ENCODE assay signal across 16 mouse cellular contexts in the genomic region with DNA sequence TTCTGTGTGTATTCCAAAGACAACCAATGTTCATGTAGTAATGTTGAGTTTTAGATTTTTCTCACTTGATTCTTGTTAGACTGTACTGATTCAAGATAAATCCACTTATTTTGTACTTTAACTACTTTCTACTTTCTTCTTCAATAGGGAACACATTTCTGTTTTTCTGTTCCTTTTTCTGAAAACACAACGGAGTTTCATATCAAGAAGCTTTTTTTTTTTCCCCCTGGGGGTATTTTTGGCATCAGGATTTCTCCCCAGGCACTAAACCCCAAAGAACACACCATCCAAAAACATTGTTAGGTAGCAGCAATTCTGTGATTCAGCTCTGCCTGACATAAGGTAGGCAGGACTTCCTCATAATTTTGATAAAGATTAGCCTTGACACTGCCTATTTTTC.
A peak's percentile ranks its signal among the peaks of the same experiment; 100 is the strongest.
DNase-seq lines count a peak whose midpoint lies in the region; TF ChIP-seq lines count a peak whose summit lies in the region.
"Had no signal": no experiment of that assay in that cellular context is flagged by ENCODE, and none has a peak within 500 bp of the region (broad histone marks: within the 10 kb centered on the region; RNA-seq: fewer than 3 reads in every experiment).

No protein-coding gene starts in this region.

- H3K27ac ChIP-seq in CH12.LX (ENCODE audit: insufficient read depth, low read depth): no peak overlapping the region

- H3K36me3 ChIP-seq in CH12.LX (replicated peaks in 1 of 2; ENCODE audit: control insufficient read depth in 1 of 2, insufficient read depth in 1 of 2, low read length in 1 of 2): no peaks in the 10 kb centered on the region
- H3K36me3 ChIP-seq: G1E had no signal

- H3K27me3 ChIP-seq in CH12.LX (replicated peaks): no peaks in the 10 kb centered on the region
- H3K27me3 ChIP-seq: Patski had no signal

- H3K79me2 ChIP-seq in CH12.LX (replicated peaks; ENCODE audit: control insufficient read depth, extremely low read depth, insufficient read depth, poor library complexity, severe bottlenecking): no peaks in the 10 kb centered on the region

- no peak overlapping the region for H3K4me3 ChIP-seq in CH12.LX (replicated peaks in 1 of 3; ENCODE audit: low read depth in 2 of 3, low read length in 2 of 3, poor library complexity in 1 of 3)

- H3K4me2 ChIP-seq in CH12.LX (ENCODE audit: insufficient read depth, low read depth, poor library complexity, severe bottlenecking): no peak overlapping the region

- no peak for TF ChIP-seq RAD21 in CH12.LX (IDR thresholded peaks at IDR 0.05; ENCODE audit: low read depth, low read length)

- in situ Hi-C loops in CH12.LX (cut with MboI; ENCODE audit: low pct_ligation_motif_present, low pct_unique_long_range_greater_than_20kb, low sequenced_read_pairs): no loop called here

- no peak for TF ChIP-seq CTCF in CH12.LX (conservative IDR thresholded peaks at IDR 0.05 in 1 of 2, IDR thresholded peaks at IDR 0.05 in 1 of 2; ENCODE audit: low read depth in 2 of 2, low read length in 2 of 2)

- H3K4me1 ChIP-seq in CH12.LX (ENCODE audit: control insufficient read depth in 1 of 2, insufficient read depth in 2 of 2): peaks cover 3 to 16% of the 10 kb centered on the region in 2 experiments; a peak in 3 of 4 replicates

- no peak for TF ChIP-seq POLR2A in CH12.LX (IDR thresholded peaks at IDR 0.05; ENCODE audit: low read depth, low read length)

- TF ChIP-seq EP300 in CH12.LX (IDR thresholded peaks at IDR 0.05; ENCODE audit: low read length): peak; percentile 83

- dilution Hi-C loops in CH12.LX (cut with MboI; ENCODE audit: extremely low pct_ligation_motif_present, extremely low pct_unique_long_range_greater_than_20kb, low sequenced_read_pairs): no loop called here

- no peaks in the 10 kb centered on the region for H3K9me3 ChIP-seq in CH12.LX (replicated peaks; ENCODE audit: low read length)
- H3K9me3 ChIP-seq: G1E had no signal

- peak; percentile 27 for DNase-seq in CH12.LX (ENCODE audit: extremely low read depth)
- DNase-seq in right cerebral cortex, postnatal 36 days (ENCODE audit: low spot score in 2 of 2): no peak
- DNase-seq: adrenal gland, adult 2 months; adrenal gland, adult 8-10 months; adrenal gland, postnatal 10 days; adrenal gland, postnatal 14 days; adrenal gland, postnatal 25 days; adrenal gland, postnatal 36 days; B cell, adult 2 months; cerebellum, adult 11 months; cerebellum, adult 11-12 months; cerebellum, adult 18-20 months; cerebellum, adult 2 months; cerebellum, adult 8-10 months had no signal

- no peak overlapping the region for H3K9ac ChIP-seq in CH12.LX (ENCODE audit: insufficient read depth, low read depth)

TF ChIP-seq in CH12.LX, 34 proteins besides CTCF, POLR2A, EP300 and RAD21:
- TF ChIP-seq MAZ (IDR thresholded peaks at IDR 0.05; ENCODE audit: low read depth, low read length): no peak
- no peak for TF ChIP-seq SIN3A (IDR thresholded peaks at IDR 0.05; ENCODE audit: low read length)
- no peak for TF ChIP-seq SMC3 (IDR thresholded peaks at IDR 0.05; ENCODE audit: low read depth, low read length)
- peak; percentile 86; the same call in 1 of the 2 replicates for TF ChIP-seq MEF2A (IDR thresholded peaks at IDR 0.05; ENCODE audit: borderline replicate concordance, low read depth, low read length)
- TF ChIP-seq ZNF384 (IDR thresholded peaks at IDR 0.05; ENCODE audit: low read depth, low read length): peak; percentile 93
- peak; percentile 62 for TF ChIP-seq IRF4 (IDR thresholded peaks at IDR 0.05; ENCODE audit: low read depth, low read length)
